19 mouse cellular contexts compared by ENCODE assay signal in genomic region chr13:51980344-51980743, GRCm38 (mm10).
DNase-seq lines count a peak whose midpoint lies in the region; ATAC-seq and TF ChIP-seq lines count a peak whose summit lies in the region.
"Had no signal": no experiment of that assay in that cellular context is flagged by ENCODE, and none has a peak within 500 bp of the region (broad histone marks: within the 10 kb centered on the region; RNA-seq: fewer than 3 reads in every experiment).

No protein-coding gene starts in this region.

- TF ChIP-seq POLR2A in myocyte (IDR thresholded peaks at IDR 0.05; ENCODE audit: insufficient read length, low read depth) = no peak

- H3K79me2 ChIP-seq in myocyte (ENCODE audit: control insufficient read depth, insufficient read depth) = no peaks in the 10 kb centered on the region

- H3K9me3 ChIP-seq in embryonic facial prominence, embryonic 14.5 days (ENCODE audit: control insufficient read depth, low read length) = peaks cover 9% of the 10 kb centered on the region; the same call in 1 of the 2 replicates
- H3K9me3 ChIP-seq in embryonic facial prominence, embryonic 10.5 days = peaks cover 7% of the 10 kb centered on the region; the same call in 1 of the 2 replicates
- H3K9me3 ChIP-seq in liver, embryonic 13.5 days (replicated peaks) = peaks cover 11% of the 10 kb centered on the region
- H3K9me3 ChIP-seq in liver, embryonic 11.5 days (ENCODE audit: control insufficient read depth, low read length) = peaks cover 5% of the 10 kb centered on the region
- H3K9me3 ChIP-seq: forebrain, embryonic 15.5 days; heart, embryonic 15.5 days; hindbrain, embryonic 15.5 days had no signal

- no peak overlapping the region for H3K4me3 ChIP-seq in embryonic facial prominence, embryonic 14.5 days (ENCODE audit: low read depth, low read length)
- no peak overlapping the region for H3K4me3 ChIP-seq in embryonic facial prominence, embryonic 10.5 days
- no peak overlapping the region for H3K4me3 ChIP-seq in liver, embryonic 13.5 days (replicated peaks)
- no peak overlapping the region for H3K4me3 ChIP-seq in liver, embryonic 11.5 days (ENCODE audit: low read depth, low read length)
- no peak overlapping the region for H3K4me3 ChIP-seq in myocyte
- H3K4me3 ChIP-seq: forebrain, embryonic 15.5 days; heart, embryonic 15.5 days; hindbrain, embryonic 10.5 days; hindbrain, embryonic 15.5 days had no signal

- ATAC-seq in embryonic facial prominence, embryonic 14.5 days (ENCODE audit: low read depth) = 0 out of 2 replicates have a peak, but pooled peaks have one; percentile 23
- ATAC-seq in liver, embryonic 13.5 days (ENCODE audit: low read depth) = no peak
- ATAC-seq in liver, embryonic 11.5 days (replicated peaks; ENCODE audit: low FRiP score) = no peak
- ATAC-seq: forebrain, embryonic 15.5 days had no signal

- WGBS in embryonic facial prominence, embryonic 14.5 days = 33% methylated on average over 1 of the region's 1 CpGs
- 57% methylated on average over 1 of the region's 1 CpGs for WGBS in embryonic facial prominence, embryonic 10.5 days
- WGBS in liver, embryonic 13.5 days (ENCODE audit: insufficient replicate concordance) = 64% methylated on average over 1 of the region's 1 CpGs
- 61% methylated on average over 1 of the region's 1 CpGs for WGBS in liver, embryonic 11.5 days

- peaks cover 13% of the 10 kb centered on the region for H3K4me1 ChIP-seq in embryonic facial prominence, embryonic 14.5 days (ENCODE audit: control insufficient read depth, insufficient read depth, low read length)
- peaks cover 20% of the 10 kb centered on the region for H3K4me1 ChIP-seq in embryonic facial prominence, embryonic 10.5 days
- H3K4me1 ChIP-seq in liver, embryonic 13.5 days (replicated peaks) = peaks cover 53% of the 10 kb centered on the region
- H3K4me1 ChIP-seq in liver, embryonic 11.5 days (replicated peaks; ENCODE audit: control insufficient read depth, insufficient read depth, low read length) = peaks cover 29% of the 10 kb centered on the region
- H3K4me1 ChIP-seq: forebrain, embryonic 15.5 days had no signal

- no peak overlapping the region for H3K27ac ChIP-seq in embryonic facial prominence, embryonic 14.5 days (replicated peaks; ENCODE audit: low read depth, low read length)
- no peak overlapping the region for H3K27ac ChIP-seq in embryonic facial prominence, embryonic 10.5 days (replicated peaks)
- H3K27ac ChIP-seq in liver, embryonic 13.5 days = peak overlapping the region; percentile 91
- H3K27ac ChIP-seq in liver, embryonic 11.5 days (ENCODE audit: low read depth, low read length) = no peak overlapping the region
- H3K27ac ChIP-seq: forebrain, embryonic 15.5 days; heart, embryonic 15.5 days; hindbrain, embryonic 10.5 days; hindbrain, embryonic 15.5 days had no signal

- H3K36me3 ChIP-seq in embryonic facial prominence, embryonic 14.5 days (ENCODE audit: control insufficient read depth, insufficient read depth, low read length) = no peaks in the 10 kb centered on the region
- H3K36me3 ChIP-seq in embryonic facial prominence, embryonic 10.5 days (replicated peaks) = no peaks in the 10 kb centered on the region
- H3K36me3 ChIP-seq in liver, embryonic 13.5 days = 0 out of 2 replicates have a peak, but pooled peaks cover 4% of the 10 kb centered on the region
- H3K36me3 ChIP-seq in liver, embryonic 11.5 days (ENCODE audit: control insufficient read depth, insufficient read depth, low read length) = no peaks in the 10 kb centered on the region
- no peaks in the 10 kb centered on the region for H3K36me3 ChIP-seq in myocyte (ENCODE audit: control insufficient read depth, insufficient read depth)
- H3K36me3 ChIP-seq: forebrain, embryonic 15.5 days; heart, embryonic 15.5 days; hindbrain, embryonic 10.5 days; hindbrain, embryonic 15.5 days had no signal

- H3K4me2 ChIP-seq in embryonic facial prominence, embryonic 14.5 days (ENCODE audit: low read depth, low read length) = no peak overlapping the region
- no peak overlapping the region for H3K4me2 ChIP-seq in liver, embryonic 13.5 days
- no peak overlapping the region for H3K4me2 ChIP-seq in liver, embryonic 11.5 days
- no peak overlapping the region for H3K4me2 ChIP-seq in myocyte (ENCODE audit: low read depth)
- H3K4me2 ChIP-seq: forebrain, embryonic 15.5 days; heart, embryonic 11.5 days; heart, embryonic 15.5 days; hindbrain, embryonic 15.5 days had no signal

- H3K9ac ChIP-seq in embryonic facial prominence, embryonic 14.5 days (ENCODE audit: low read depth, low read length) = no peak overlapping the region
- no peak overlapping the region for H3K9ac ChIP-seq in liver, embryonic 13.5 days
- no peak overlapping the region for H3K9ac ChIP-seq in liver, embryonic 11.5 days (ENCODE audit: low read depth, low read length)
- H3K9ac ChIP-seq: forebrain, embryonic 15.5 days; heart, embryonic 15.5 days; hindbrain, embryonic 15.5 days had no signal

- peak; percentile 72 for DNase-seq in embryonic facial prominence, embryonic 14.5 days (ENCODE audit: low spot score)
- no peak for DNase-seq in embryonic facial prominence, embryonic 10.5 days (ENCODE audit: low spot score)
- DNase-seq in liver, embryonic 13.5 days = no peak
- DNase-seq in liver, embryonic 11.5 days (ENCODE audit: low spot score) = no peak
- peak; percentile 67 for DNase-seq in forelimb bud, embryonic 11.5 days (ENCODE audit: low read depth, low spot score)
- DNase-seq in thymus, postnatal 10 days (ENCODE audit: low spot score in 2 of 2) = no peak
- DNase-seq: adrenal gland, postnatal 10 days; B cell, adult 2 months; cerebellum, adult 18-20 months; cerebellum, adult 9-11 months; cerebellum, postnatal 36 days; gastrocnemius, postnatal 10 days; heart, adult 18-20 months had no signal

- H3ac ChIP-seq in myocyte (ENCODE audit: control insufficient read depth, insufficient read length) = no peak overlapping the region

- H3K27me3 ChIP-seq in embryonic facial prominence, embryonic 14.5 days (replicated peaks; ENCODE audit: control insufficient read depth, insufficient read depth, low read length) = no peaks in the 10 kb centered on the region
- no peaks in the 10 kb centered on the region for H3K27me3 ChIP-seq in embryonic facial prominence, embryonic 10.5 days (replicated peaks; ENCODE audit: low read depth, poor library complexity, severe bottlenecking)
- H3K27me3 ChIP-seq in liver, embryonic 13.5 days = no peaks in the 10 kb centered on the region
- H3K27me3 ChIP-seq in liver, embryonic 11.5 days (replicated peaks; ENCODE audit: control insufficient read depth, insufficient read depth, low read length) = no peaks in the 10 kb centered on the region
- no peaks in the 10 kb centered on the region for H3K27me3 ChIP-seq in myocyte (ENCODE audit: control insufficient read depth, insufficient read depth, insufficient read length)
- H3K27me3 ChIP-seq: forebrain, embryonic 15.5 days; heart, embryonic 15.5 days; hindbrain, embryonic 15.5 days had no signal

TF ChIP-seq in myocyte, 11 proteins besides CTCF, POLR2A, EP300 and RAD21:
- no peak for TF ChIP-seq POLR2AphosphoS2 (IDR thresholded peaks at IDR 0.05; ENCODE audit: insufficient read length, low read depth)
- TF ChIP-seq MYOD1 (IDR thresholded peaks at IDR 0.05; ENCODE audit: control insufficient read depth in 1 of 3, insufficient read length in 2 of 3, low read depth in 2 of 3) = peak in 2 of 3 experiments; percentile 97 to 98
- no peak for TF ChIP-seq USF1 (IDR thresholded peaks at IDR 0.05; ENCODE audit: low read depth)
- TF ChIP-seq MYOG (IDR thresholded peaks at IDR 0.05; ENCODE audit: control insufficient read depth in 1 of 3, insufficient read depth in 1 of 3, insufficient read length in 2 of 3, low read depth in 2 of 3) = peak; percentile 90 to 97 (median 93)
- TF ChIP-seq TCF12 (IDR thresholded peaks at IDR 0.05; ENCODE audit: insufficient read depth, poor library complexity, severe bottlenecking) = peak; percentile 96
- no peak for TF ChIP-seq CEBPB (IDR thresholded peaks at IDR 0.05; ENCODE audit: insufficient read depth, poor library complexity, severe bottlenecking)
- peak; percentile 93 for TF ChIP-seq TCF3 (IDR thresholded peaks at IDR 0.05; ENCODE audit: insufficient read length, low read depth)
- no peak for TF ChIP-seq SRF (IDR thresholded peaks at IDR 0.05; ENCODE audit: control insufficient read depth, insufficient read length, low read depth)
- no peak for TF ChIP-seq MAX (IDR thresholded peaks at IDR 0.05; ENCODE audit: low read depth)
- TF ChIP-seq E2F4 (IDR thresholded peaks at IDR 0.05; ENCODE audit: insufficient read depth) = no peak
- no peak for TF ChIP-seq REST (IDR thresholded peaks at IDR 0.05; ENCODE audit: insufficient read depth, insufficient read length)
TF ChIP-seq in myocyte: peak in this region for 4.

Comparison
In these comparisons a context has a peak if more than half of its experiments do, and no peak if none do; other contexts are left out.
1. DNase-seq: peak in embryonic facial prominence, embryonic 14.5 days (single experiment) and forelimb bud, embryonic 11.5 days (single experiment); none in embryonic facial prominence, embryonic 10.5 days (single experiment), liver, embryonic 13.5 days (single experiment), liver, embryonic 11.5 days (single experiment) and thymus, postnatal 10 days (0 of 2).